10 mouse cellular contexts compared by ENCODE assay signal in the genomic region with DNA sequence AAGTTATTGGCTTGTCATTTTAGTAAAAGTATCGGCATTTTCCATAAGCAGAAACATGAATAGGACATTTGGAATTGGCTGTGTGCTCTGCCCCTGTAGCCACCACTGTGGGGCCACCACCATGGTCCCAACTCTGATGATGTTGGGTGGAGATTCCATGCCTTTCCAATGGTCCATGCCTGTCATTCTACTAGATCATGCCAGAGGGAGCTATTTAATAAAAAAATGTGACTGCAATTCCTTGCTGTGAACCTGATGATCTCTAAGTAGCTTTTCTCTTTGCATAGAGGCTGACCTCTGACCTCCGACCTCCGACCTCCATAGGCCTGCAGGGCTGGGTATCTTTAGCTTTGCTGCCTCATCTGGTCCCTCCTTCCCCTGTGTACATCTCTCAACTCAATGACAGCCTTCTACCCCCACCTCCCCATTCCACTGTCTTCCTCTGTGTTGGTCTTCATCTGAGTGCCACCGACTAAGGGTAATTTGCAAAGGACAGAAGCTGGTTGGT. TPM values are rescaled to one million over a fixed set of nuclear protein-coding genes. Genes with fewer than 3 reads are reported as not detected.
DNase-seq lines count a peak whose midpoint lies in the region; TF ChIP-seq lines count a peak whose summit lies in the region.
"Had no signal": no experiment of that assay in that cellular context is flagged by ENCODE, and none has a peak within 500 bp of the region (broad histone marks: within the 10 kb centered on the region; RNA-seq: fewer than 3 reads in every experiment).

No protein-coding gene starts in this region.

- H3K27ac ChIP-seq in kidney, adult 2 months (ENCODE audit: insufficient read depth, low read depth, low read length): no peak overlapping the region

- no peak for TF ChIP-seq CTCF in kidney, adult 2 months (conservative IDR thresholded peaks at IDR 0.05; ENCODE audit: insufficient read depth, insufficient read length, low read depth, low read length)
- TF ChIP-seq CTCF in brain, embryonic 14.5 days (IDR thresholded peaks at IDR 0.05; ENCODE audit: borderline replicate concordance, extremely low read depth, insufficient read depth, insufficient read length): 0 out of 2 replicates have a peak, but pooled peaks have one; percentile 0

- DNase-seq in kidney, adult 2 months: peak; percentile 8
- DNase-seq in kidney, adult 11 months: no peak
- peak; percentile 36 to 43 for DNase-seq in right cerebral cortex, postnatal 10 days (ENCODE audit: low spot score in 2 of 2)
- DNase-seq in right cerebral cortex, adult 2 months (ENCODE audit: low spot score in 2 of 2): no peak
- DNase-seq in brain, embryonic 14.5 days (ENCODE audit: low read depth): no peak
- DNase-seq in mesoderm, embryonic 11.5 days (ENCODE audit: low read depth, low spot score): peak; percentile 21
- DNase-seq in MN1 (ENCODE audit: low spot score): no peak
- no peak for DNase-seq in adrenal gland, postnatal 10 days
- DNase-seq: adrenal gland, postnatal 36 days had no signal

- no peak for TF ChIP-seq POLR2A in kidney, adult 2 months (IDR thresholded peaks at IDR 0.05; ENCODE audit: low read depth, low read length)
- no peak for TF ChIP-seq POLR2A in brain, embryonic 14.5 days (IDR thresholded peaks at IDR 0.05; ENCODE audit: borderline replicate concordance, extremely low read depth, insufficient read depth, insufficient read length, poor library complexity, severe bottlenecking)

- no peaks in the 10 kb centered on the region for H3K27me3 ChIP-seq in kidney, adult 2 months (replicated peaks; ENCODE audit: control insufficient read depth, insufficient read depth, low read length)

- 92% methylated on average over 4 of the region's 4 CpGs for WGBS in kidney, adult 2 months

- H3K36me3 ChIP-seq in kidney, adult 2 months (ENCODE audit: control insufficient read depth, insufficient read depth, low read length): no peaks in the 10 kb centered on the region

- no peak overlapping the region for H3K4me3 ChIP-seq in kidney, adult 2 months (ENCODE audit: insufficient read depth, low read depth, low read length)

- H3K4me1 ChIP-seq in kidney, adult 2 months (ENCODE audit: control insufficient read depth, insufficient read depth, low read length): no peaks in the 10 kb centered on the region

RNA-seq across cellular contexts. Expression of a gene that starts 44.8 kb away (rescaled TPM):
- 0.02 TPM in 1 of 2 replicates, not detected in the other for polyA plus RNA-seq in kidney, adult 2 months (2012; rRNA removed)
- 0.14 TPM in 2 replicates for polyA plus RNA-seq in brain, embryonic 14.5 days (2012; rRNA removed)
- total RNA-seq in adrenal gland, postnatal 10 days (2021): not detected
- total RNA-seq: adrenal gland, postnatal 36 days had no signal
- polyA plus RNA-seq: heart, embryonic 14.5 days had no signal

RNA-seq across cellular contexts. Expression of a gene that starts 53.5 kb away (rescaled TPM):
- 5.2 and 5.5 TPM in 2 replicates for polyA plus RNA-seq in kidney, adult 2 months (2012; rRNA removed)
- polyA plus RNA-seq in brain, embryonic 14.5 days (2012; rRNA removed): 4.2 and 4.8 TPM in 2 replicates
- 1 to 10 TPM; 7.0 to 7.6 TPM for total RNA-seq in adrenal gland, postnatal 10 days (2021)

Comparison
In these comparisons a context has a peak if more than half of its experiments do, and no peak if none do; other contexts are left out.
1. DNase-seq: peak in kidney, adult 2 months (single experiment), right cerebral cortex, postnatal 10 days (2 of 2) and mesoderm, embryonic 11.5 days (single experiment); none in kidney, adult 11 months (single experiment), right cerebral cortex, adult 2 months (0 of 2), brain, embryonic 14.5 days (single experiment), MN1 (single experiment) and adrenal gland, postnatal 10 days (single experiment).